Mouse (Mus musculus) hindbrain, embryonic 10.5 days (tissue): Measurements from ENCODE around the gene Vmn1r36. TPM values are rescaled to one million over a fixed set of nuclear protein-coding genes. Genes with fewer than 3 reads are reported as not detected.
"Not testable (repeated sequence)": the region's sequence is repeated elsewhere in the genome, so short reads cannot be mapped to it uniquely, and the experiment has no call there.

Source experiments
- DNase-seq: peaks from one replicate; pipeline ENCODE4 v3.0.0-alpha.2; 2017; ENCODE audit warnings: low spot score
- H3K27ac ChIP-seq: fragments of 300-500 bp; sonication (generic); 2 replicates; pipeline ENCODE4 v1.5.1; 2016; ENCODE audit warnings: mild to moderate bottlenecking, moderate library complexity
- H3K27me3 ChIP-seq: fragments of 300-500 bp; sonication (generic); 2 replicates; pipeline ENCODE4 v1.6.1; 2016; ENCODE audit warnings: mild to moderate bottlenecking; ENCODE audit not compliant: poor library complexity, insufficient read depth, severe bottlenecking
- H3K36me3 ChIP-seq: fragments of 300-500 bp; sonication (generic); 2 replicates; pipeline ENCODE4 v1.6.1; 2016; ENCODE audit warnings: mild to moderate bottlenecking, moderate library complexity
- H3K4me1 ChIP-seq: fragments of 300-500 bp; sonication (generic); replicated peaks from 2 replicates; pipeline ENCODE4 v1.6.1; 2016; ENCODE audit warnings: mild to moderate bottlenecking
- H3K4me3 ChIP-seq: fragments of 300-500 bp; sonication (generic); 2 replicates; pipeline ENCODE4 v1.5.1; 2016; ENCODE audit warnings: mild to moderate bottlenecking, moderate library complexity
- H3K9me3 ChIP-seq: fragments of 300-500 bp; sonication (generic); 2 replicates; pipeline ENCODE4 v1.6.1; 2016; ENCODE audit warnings: mild to moderate bottlenecking, moderate library complexity
- WGBS: fragments of 180-500 bp; shearing (Covaris S2); methylation state at CpG from one replicate; pipeline ENCODE4 v1.1.7; 2016; 5-methylcytosine and 5-hydroxymethylcytosine counted together
- polyA plus RNA-seq: library from polyadenylated mRNA; unstranded; fragments of >200 nt; fragmentation: Nextera tagmentation; extraction: Ambion mirVana; gene quantifications from 2 replicates; pipeline ENCODE4 v1.2.1, GENCODE M21; 2016

The Vmn1r36 gene
- not detected in 2 replicates for polyA plus RNA-seq

DNA sequence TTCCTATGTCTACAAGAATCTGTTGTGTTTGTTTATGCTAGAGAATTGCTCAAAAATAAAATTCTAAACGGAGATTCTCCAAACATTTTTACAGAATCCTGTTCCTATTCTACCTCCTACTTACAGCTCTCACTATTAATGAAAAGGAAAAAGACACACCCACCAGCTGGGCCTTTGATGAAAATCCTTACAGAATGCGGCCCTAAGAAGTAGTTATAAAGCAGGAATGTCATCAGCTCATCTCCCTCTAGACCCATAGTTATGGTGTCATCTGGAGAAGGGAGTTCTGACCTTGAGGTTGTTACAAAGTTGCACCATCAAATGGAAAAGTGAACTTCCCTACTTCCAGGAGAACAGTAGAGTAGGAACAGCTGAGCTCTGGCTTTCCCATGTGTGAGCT is at the start of gene Vmn1r36:
Vmn1r36 (minus strand) TSS at position 101 of the 400 bp plus-strand sequence.
- WGBS, result 70% methylated on average over 2 of the region's 2 CpGs
- not testable (repeated sequence) for H3K9me3 ChIP-seq, H3K27ac ChIP-seq, H3K27me3 ChIP-seq, DNase-seq, H3K4me3 ChIP-seq, H3K4me1 ChIP-seq, H3K36me3 ChIP-seq

DNA sequence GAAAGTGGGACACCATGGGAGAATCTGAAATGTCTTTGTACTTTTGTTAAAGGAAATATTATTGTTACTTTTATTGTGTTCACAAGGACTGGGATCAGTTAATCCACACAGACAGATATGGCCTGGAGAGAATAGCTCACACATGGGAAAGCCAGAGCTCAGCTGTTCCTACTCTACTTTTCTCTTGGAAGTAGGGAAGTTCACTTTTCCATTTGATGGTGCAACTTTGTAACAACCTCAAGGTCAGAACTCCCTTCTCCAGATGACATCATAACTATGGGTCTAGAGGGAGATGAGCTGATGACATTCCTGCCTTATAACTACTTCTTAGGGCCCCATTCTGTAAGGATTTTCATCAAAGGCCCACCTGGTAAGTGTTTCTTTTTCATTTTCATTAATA is 10.1 kb upstream of the Vmn1r36 start, which contains the start of gene Vmn1r37:
Vmn1r37 (plus strand) TSS at position 301 of the 400 bp plus-strand sequence.
- not testable (repeated sequence) for H3K27me3 ChIP-seq, H3K9me3 ChIP-seq, H3K36me3 ChIP-seq, H3K4me1 ChIP-seq, H3K4me3 ChIP-seq, DNase-seq, H3K27ac ChIP-seq

DNA sequence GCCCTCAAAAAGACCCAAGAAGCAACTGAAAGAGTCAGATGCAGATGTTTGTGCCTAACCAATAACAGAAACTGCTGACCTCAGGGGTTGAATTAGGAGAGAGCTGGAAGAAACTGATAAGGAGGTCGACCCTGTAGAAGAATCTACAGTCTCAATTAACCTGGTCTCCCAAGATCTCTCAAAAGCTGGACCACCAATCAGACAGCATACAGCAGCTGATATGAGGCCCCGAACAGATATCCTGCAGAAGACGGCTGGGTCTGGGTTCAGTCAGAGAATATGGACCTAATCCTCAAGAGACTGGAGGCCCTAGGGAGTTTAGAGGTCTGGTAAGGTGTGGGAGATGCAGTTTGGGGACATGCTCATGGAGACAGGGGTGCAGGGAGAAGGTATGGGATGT is 5.1 kb downstream of the Vmn1r36 start:
- H3K27me3 ChIP-seq, result no peaks in the 10 kb centered on the region
- H3K4me3 ChIP-seq, result no peak overlapping the region
- no peaks in the 10 kb centered on the region for H3K4me1 ChIP-seq
- H3K27ac ChIP-seq, result no peak overlapping the region
- no peaks in the 10 kb centered on the region for H3K36me3 ChIP-seq
- WGBS, result 79% methylated on average over 3 of the region's 3 CpGs
- H3K9me3 ChIP-seq, result no peaks in the 10 kb centered on the region
- DNase-seq, result no peak

DNA sequence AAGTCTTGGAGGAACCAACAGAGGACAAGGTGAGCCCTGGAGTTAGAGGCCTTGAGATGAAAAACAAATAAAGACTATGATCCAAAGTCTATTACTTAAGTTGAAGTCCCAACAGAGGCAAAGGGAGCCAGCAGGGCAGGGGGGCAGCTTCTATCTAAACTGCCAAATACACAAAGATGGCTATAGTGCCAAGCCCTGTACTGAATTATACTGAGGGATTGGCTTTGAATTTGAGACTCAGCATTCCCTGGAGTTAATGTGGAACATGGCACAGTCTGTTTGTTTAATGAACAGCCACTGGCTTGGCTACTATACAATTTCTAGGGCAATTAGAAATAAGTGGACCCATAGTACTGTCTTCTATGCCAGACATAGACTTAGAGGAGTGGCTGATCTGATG is 10.1 kb downstream of the Vmn1r36 start:
- H3K36me3 ChIP-seq, result no peaks in the 10 kb centered on the region
- H3K4me1 ChIP-seq, result no peaks in the 10 kb centered on the region
- no peak overlapping the region for H3K27ac ChIP-seq
- no peaks in the 10 kb centered on the region for H3K27me3 ChIP-seq
- no peak overlapping the region for H3K4me3 ChIP-seq
- no peaks in the 10 kb centered on the region for H3K9me3 ChIP-seq
- no peak for DNase-seq

DNA sequence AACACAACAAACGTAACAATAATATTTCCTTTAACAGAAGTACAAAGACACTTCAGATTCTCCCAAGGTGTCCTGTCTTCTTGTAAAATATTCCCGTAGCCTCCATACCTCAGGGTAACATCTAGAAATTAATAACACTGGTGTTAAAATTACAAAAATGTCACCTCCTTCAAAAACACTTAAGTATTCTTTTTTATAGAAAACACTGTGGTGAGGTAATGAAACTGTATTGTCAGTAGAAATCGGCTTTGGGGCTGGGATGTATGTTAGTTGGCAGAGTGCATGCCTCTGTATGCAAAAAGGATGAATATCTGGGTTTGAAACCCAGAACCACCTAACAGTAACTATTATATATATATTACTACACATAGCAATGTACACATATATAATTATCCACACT is 33.2 kb downstream of the Vmn1r36 start, which contains the start of gene Vmn1r35:
Vmn1r35 (minus strand) TSS at position 101 of the 400 bp plus-strand sequence.
- no peaks in the 10 kb centered on the region for H3K4me1 ChIP-seq

More for the DNA sequence above, 33.2 kb downstream of the Vmn1r36 start, which contains the start of gene Vmn1r35:
- Histone ChIP-seq H3K9me3 (no peaks in the 10 kb centered on the region), H3K27ac (no peak within 1 kb of the TSS), H3K4me3 (no peak within 1 kb of the TSS), H3K27me3 (no peaks in the 10 kb centered on the region), H3K36me3 (no peaks in the 10 kb centered on the region)
- 89% methylated on average over 3 of the region's 3 CpGs for WGBS
- DNase-seq, result no peak

Other genes starting within 250 kb of the Vmn1r36 start
- gene Mad2l1, start 183.8 kb downstream of the Vmn1r36 start, polyA plus RNA-seq, result 118 and 159 TPM in 2 replicates
- 0.08 and 0.14 TPM in 2 replicates for gene Vmn1r32, start 159.1 kb downstream of the Vmn1r36 start, polyA plus RNA-seq
- gene Vmn1r33, start 100.9 kb downstream of the Vmn1r36 start, polyA plus RNA-seq, result not detected in 2 replicates
- not detected in 2 replicates for gene Vmn1r34, start 75.3 kb downstream of the Vmn1r36 start, polyA plus RNA-seq
- not detected in 2 replicates for gene Vmn1r35, start 33.3 kb downstream of the Vmn1r36 start, polyA plus RNA-seq
- gene Vmn1r37, start 10.2 kb upstream of the Vmn1r36 start, polyA plus RNA-seq, result not detected in 2 replicates
- gene Vmn1r38, start 63.5 kb upstream of the Vmn1r36 start, polyA plus RNA-seq, result not detected in 2 replicates
- not detected in 2 replicates for gene Vmn1r39, start 91.4 kb upstream of the Vmn1r36 start, polyA plus RNA-seq
- 46.8 and 55.8 TPM in 2 replicates for gene Gng12, start 177.2 kb upstream of the Vmn1r36 start, polyA plus RNA-seq